Mouse (Mus musculus) heart, postnatal 0 days (tissue): ENCODE measurements at regions not wholly inside any gene's neighbourhood (a gene's known extent, or its start where the extent isn't known, plus 50 kb on each side); places are given as distances from the start of the nearest gene placed in this dataset.

Experiments
- CTCF ChIP-seq: IDR thresholded peaks from 2 replicates; pipeline ENCODE4 v1.5.1; 2016; ENCODE audit warnings: antibody characterized with exemption, control low read depth, low read depth
- EP300 ChIP-seq: IDR thresholded peaks from 2 replicates; pipeline ENCODE4 v1.6.1; 2016; ENCODE audit warnings: antibody characterized with exemption, low read depth

DNA sequence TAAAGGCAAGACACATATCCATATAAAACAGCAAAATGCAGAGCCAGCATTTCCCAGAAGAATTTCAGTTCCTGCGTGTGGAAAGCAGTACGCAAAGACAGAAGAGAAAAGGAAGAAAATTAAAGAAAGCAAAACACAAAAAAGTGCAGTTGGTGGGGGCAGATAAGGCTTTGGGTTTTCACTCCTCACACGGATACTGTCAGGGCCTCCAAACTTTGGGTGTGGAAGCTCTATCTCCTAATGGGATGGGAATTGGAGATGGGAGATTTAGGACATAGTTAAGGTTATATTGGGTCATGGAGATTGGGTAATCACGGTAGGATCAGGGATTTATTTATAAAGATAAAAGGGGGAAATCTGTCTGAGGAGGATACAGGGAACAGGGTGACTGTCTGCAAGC is 380.4 kb upstream of the Runx1 start:
- TF ChIP-seq CTCF (no peak), EP300 (no peak)
